Mouse (Mus musculus): ENCODE results near the gene Myo10.

The Myo10 gene

DNA sequence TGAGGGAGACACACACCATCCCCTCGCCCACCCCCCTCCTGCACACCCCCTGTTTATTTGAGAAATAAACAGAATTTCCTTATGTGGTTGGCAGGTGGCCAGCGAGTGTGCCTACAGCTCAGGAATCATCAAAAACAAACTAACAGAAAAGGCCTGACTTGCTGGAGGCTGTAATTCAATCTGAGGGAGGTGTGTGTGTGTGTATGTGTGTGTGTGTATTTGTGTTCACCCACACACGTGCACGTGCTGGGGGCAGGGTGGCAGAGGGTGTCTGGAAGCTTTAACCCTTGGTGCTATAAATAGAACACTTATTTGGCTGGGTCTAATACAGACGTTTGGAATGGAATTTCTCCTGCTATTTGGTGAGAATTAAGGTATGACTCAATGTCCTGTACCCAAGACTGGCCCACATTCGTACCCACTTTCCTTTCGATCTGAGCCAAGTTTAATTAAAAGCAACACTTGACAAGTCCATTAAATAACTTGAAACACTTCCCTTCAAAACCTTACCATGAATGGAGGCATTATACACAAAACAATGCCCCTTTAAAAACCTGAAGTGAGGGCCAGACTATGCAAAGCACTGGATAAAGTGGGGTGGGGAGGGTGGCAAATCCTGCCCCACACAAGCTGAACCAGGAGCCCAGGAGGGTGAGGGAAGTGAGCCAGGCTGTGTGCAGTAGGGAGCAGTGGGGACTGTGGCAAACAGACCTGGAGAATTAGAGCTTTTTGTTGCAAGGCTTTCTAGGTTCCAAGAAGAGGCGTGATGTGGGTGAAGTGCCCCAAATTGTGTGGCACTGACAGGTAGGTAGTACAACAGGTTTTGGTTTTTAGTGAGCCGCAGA lies 20.1 kb downstream of the Myo10 start:
- in situ Hi-C loops (cut with MboI; ENCODE audit: unreplicated experiment in 2 of 2), result loop anchor here in 1 of 2 experiments (25.0 kb wide), 2 partner anchors 345 to 1970 kb away; partner anchors contain the start of gene Zfp622

DNA sequence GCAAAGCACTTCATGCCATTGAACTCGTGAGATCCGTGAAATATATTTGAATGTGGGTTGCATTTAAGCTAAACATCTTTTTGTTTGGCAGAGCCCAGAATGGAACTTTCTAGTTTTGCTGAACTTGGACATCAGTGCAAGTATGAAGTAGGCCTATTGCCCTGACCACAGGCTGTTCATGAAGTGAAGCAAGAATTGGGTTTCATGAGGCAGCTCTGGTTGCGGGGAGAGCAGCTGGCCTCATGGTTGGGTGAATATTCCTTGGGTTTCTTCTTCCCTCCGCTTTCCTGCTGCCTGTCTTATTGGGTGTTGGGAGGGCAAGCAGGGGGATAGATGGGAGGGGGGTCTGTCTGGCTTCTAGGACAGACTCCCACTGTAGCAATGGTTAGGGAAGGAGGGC lies 23.5 kb downstream of the Myo10 start:
- in situ Hi-C loops (cut with MboI; ENCODE audit: unreplicated experiment in 2 of 2), result loop anchor here in 1 of 2 experiments (25.0 kb wide), 2 partner anchors 341 to 1966 kb away; partner anchors contain the start of gene Zfp622

- in situ Hi-C loops (cut with MboI; ENCODE audit: unreplicated experiment in 2 of 2), result loop anchor here in 1 of 2 experiments (25.0 kb wide), 2 partner anchors 339 to 1964 kb away; partner anchors contain the start of gene Zfp622
Observed at GRCm38 (mm10) chr15:25648287-25648686, 26.0 kb downstream of the Myo10 start.

- in situ Hi-C loops (cut with MboI; ENCODE audit: unreplicated experiment in 2 of 2), result no loop called here
Observed at GRCm38 (mm10) chr15:25650371-25650770, 28.0 kb downstream of the Myo10 start.

GRCm38 (mm10) chr15:25651820-25652219 lies 29.5 kb downstream of the Myo10 start:
- in situ Hi-C loops (cut with MboI; ENCODE audit: unreplicated experiment in 2 of 2), result no loop called here

DNA sequence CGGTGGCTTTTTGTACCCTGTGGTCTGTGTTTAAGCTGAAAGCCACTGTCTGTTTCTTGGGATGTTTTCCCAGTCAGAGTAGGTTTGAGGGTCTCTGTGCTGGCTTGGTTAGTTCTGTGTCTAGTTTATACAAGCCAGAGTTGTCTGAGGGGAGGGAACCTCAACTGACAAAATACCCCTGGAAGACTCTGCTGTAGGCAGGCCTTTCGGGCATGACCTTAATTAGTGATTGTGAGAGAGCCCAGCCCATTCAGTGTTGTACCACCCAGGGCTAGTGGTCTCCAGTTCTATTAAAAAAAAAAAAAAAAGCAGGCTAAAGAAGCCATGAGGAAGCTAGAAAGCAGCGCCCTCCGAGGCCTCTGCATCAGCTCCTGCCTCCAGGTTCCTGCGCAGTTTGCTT lies 30.0 kb downstream of the Myo10 start:
- in situ Hi-C loops (cut with MboI; ENCODE audit: unreplicated experiment in 2 of 2), result no loop called here

- in situ Hi-C loops (cut with MboI; ENCODE audit: unreplicated experiment in 2 of 2), result no loop called here
Observed at GRCm38 (mm10) chr15:25652933-25653332, 30.6 kb downstream of the Myo10 start.

- in situ Hi-C loops (cut with MboI; ENCODE audit: unreplicated experiment in 2 of 2), result no loop called here
Observed at GRCm38 (mm10) chr15:25653680-25654079, 31.4 kb downstream of the Myo10 start.

GRCm38 (mm10) chr15:25662833-25663519 lies 40.7 kb downstream of the Myo10 start:
- in situ Hi-C loops (cut with MboI; ENCODE audit: unreplicated experiment in 2 of 2), result no loop called here

GRCm38 (mm10) chr15:25669283-25670247 lies 47.2 kb downstream of the Myo10 start:
- in situ Hi-C loops (cut with MboI; ENCODE audit: unreplicated experiment in 2 of 2), result no loop called here

GRCm38 (mm10) chr15:25673231-25673980 lies 51.1 kb downstream of the Myo10 start:
- in situ Hi-C loops (cut with MboI; ENCODE audit: unreplicated experiment in 2 of 2), result no loop called here

DNA sequence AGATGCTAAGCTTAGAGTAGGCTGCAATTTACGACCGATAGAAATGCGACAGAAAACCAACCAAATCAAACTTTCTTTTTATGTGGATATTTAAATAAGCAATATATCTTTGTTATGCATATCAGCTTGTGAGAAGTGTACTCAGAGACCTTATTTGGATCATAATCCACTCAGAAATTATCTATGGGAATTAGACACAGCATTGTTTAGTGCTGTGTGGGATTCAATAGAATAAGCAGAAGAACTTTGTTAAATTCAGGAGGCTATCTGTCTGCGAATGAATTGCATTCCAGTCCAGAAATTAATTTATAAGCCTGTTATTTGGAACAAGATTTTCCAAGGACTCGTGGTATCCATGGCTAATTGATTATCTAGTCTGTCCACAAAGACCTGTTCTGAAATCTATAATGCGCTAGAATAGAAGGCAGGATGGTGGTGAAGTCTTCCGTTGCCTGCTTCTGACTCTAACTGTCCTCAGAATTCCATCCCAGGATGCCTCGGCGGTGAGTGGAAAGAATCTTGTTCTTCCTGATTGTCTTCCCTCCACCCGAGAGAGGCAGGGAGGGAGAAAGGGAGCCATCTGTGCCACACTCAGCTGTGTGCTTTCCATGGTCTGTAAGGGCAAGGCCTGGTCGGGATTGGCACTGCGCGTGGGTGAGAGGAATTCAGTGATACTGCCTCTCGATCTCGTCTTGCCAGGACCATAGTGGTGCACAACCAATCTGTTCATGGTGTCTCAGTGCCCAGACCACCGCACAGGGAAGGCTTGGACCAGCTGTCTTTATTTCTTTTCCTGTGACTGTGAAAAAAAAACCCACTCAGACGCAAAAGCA lies 52.0 kb downstream of the Myo10 start:
- in situ Hi-C loops (cut with MboI; ENCODE audit: unreplicated experiment in 2 of 2), result no loop called here

- in situ Hi-C loops (cut with MboI; ENCODE audit: unreplicated experiment in 2 of 2), result no loop called here
Observed at GRCm38 (mm10) chr15:25674932-25675250, 52.6 kb downstream of the Myo10 start.

DNA sequence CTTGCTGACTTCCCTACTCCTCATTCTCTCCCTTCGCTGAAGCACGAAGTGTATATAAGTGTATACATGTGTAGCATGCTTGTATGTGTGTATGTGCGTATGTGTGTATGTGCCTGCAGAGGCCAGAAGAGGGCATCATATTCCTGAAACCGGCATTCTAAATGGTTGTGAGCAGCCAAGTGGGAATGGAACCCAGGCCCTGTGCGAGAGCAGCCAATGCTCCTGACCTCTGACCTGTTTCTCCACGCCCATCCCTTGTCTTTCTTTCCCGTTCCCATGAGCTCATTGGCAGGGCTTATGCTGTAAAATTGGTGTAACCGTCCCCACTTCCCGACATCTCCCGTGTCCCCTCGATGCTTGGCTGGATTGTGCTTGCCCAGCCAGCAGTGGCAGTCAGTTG lies 53.0 kb downstream of the Myo10 start:
- in situ Hi-C loops (cut with MboI; ENCODE audit: unreplicated experiment in 2 of 2), result no loop called here

DNA sequence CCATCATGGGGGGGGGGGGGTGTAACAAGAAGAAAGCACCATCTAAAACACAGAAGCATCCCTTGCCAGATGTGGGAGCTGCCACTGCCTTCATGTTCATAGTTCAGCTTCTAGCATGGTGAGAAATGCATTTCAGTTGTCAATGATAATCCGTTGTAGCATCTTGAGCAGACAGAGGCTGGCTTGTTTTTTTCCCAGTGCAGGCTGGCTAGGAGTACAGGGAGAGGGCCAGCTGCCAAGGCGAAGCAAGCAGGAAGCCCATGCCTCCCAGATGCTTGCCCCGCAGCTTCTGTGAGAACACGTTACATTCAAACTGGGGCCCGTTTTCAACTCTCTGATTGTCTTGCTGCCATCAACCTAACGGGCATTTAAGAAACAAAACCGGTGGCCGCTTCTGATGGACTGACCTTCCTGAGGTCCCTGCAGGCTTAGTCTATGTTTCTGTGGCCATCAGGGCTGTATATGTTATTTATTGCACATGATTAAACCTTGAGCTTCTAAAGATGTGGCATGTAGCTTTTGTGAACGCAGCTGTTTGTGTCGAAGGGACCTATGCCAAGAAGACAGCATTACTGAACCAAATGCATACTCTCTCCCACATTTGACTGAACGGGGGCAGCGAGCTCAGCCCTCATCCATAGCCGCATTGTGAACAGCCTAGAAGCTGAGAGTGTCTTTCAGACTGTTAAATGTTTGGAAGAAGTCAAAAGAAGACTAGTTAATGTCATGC lies 53.9 kb downstream of the Myo10 start:
- in situ Hi-C loops (cut with MboI; ENCODE audit: unreplicated experiment in 2 of 2), result no loop called here

GRCm38 (mm10) chr15:25679081-25679480 lies 56.8 kb downstream of the Myo10 start:
- in situ Hi-C loops (cut with MboI; ENCODE audit: unreplicated experiment in 2 of 2), result no loop called here

DNA sequence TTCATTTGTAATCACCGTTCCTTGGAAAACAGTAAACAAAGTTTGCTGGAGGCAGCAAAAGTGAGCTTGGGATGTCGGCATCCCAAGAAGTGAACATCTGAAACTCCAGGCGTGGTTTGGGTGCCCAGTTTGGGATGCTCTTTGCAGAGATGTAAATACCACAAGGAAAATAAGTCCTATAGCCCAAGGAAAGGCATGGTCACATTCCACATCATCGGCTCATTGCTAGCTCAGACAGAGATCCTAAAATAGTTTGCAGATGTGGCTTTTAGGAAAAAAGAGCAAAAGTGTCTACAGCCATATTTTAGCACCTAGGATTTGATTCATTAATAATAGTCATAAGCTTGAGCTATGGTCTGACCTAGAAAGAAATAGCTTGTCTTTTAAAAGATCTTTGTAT lies 57.3 kb downstream of the Myo10 start:
- in situ Hi-C loops (cut with MboI; ENCODE audit: unreplicated experiment in 2 of 2), result loop anchor here in 1 of 2 experiments (5.0 kb wide), 1 partner anchor 57 kb away; the partner anchor contains the start of gene Myo10

DNA sequence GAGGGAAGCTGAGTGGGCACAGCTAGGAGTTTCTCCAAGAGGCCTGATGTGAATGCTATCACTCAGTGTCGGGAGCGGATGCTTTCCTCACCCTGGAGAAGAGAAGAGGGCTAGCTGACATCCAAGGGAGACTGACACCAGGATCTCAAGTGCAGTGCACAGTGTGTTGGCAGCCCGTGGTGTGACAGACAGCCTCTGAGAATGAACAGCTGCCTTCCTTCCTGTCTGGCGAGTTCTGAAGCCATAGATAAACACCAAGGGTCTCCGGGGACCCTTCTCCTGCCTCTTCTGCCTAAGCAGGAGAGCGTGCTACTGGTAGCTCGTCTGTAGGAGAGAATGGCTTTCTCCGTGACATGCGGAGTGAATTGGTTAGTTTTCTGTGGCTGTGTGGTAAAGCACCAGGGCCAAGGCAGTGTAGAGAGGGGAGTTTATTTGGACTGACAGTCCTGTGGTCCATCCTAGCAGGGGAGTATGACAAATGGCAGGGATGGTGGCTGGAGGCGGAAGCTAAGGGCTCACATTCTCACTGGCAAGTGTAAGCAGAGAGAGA lies 58.0 kb downstream of the Myo10 start:
- in situ Hi-C loops (cut with MboI; ENCODE audit: unreplicated experiment in 2 of 2), result loop anchor here in 1 of 2 experiments (5.0 kb wide), 1 partner anchor 58 kb away; the partner anchor contains the start of gene Myo10
